Mouse (Mus musculus): ENCODE results near the gene Nol4l.

- TF ChIP-seq CTCF (IDR thresholded peaks at IDR 0.05; ENCODE audit: low read depth, low read length): no peak
- TF ChIP-seq POLR2A (IDR thresholded peaks at IDR 0.05; ENCODE audit: borderline replicate concordance, low read depth, low read length): no peak
Measured at GRCm38 (mm10) chr2:153493393-153493731, 36.4 kb downstream of the Nol4l start.
